Mouse (Mus musculus) layer of hippocampus, adult 2 months (tissue): ENCODE measurements at regions not wholly inside any gene's neighbourhood (a gene's known extent, or its start where the extent isn't known, plus 50 kb on each side); places are given as distances from the start of the nearest gene placed in this dataset.

Experiments used
- DNase-seq, 2 experiments: peaks; one replicate each; pipeline ENCODE4 v3.0.0; 2022; ENCODE audit warnings: low spot score in 2 of 2
- H3K27ac ChIP-seq: fragments of 200-600 bp; 2 replicates; pipeline ENCODE4 v1.8.1; 2022
- H3K4me3 ChIP-seq: fragments of 200-600 bp; 2 replicates; pipeline ENCODE4 v1.8.1; 2022; ENCODE audit warnings: mild to moderate bottlenecking
- CTCF ChIP-seq: fragments of 200-600 bp; conservative IDR thresholded peaks from 2 replicates; pipeline ENCODE4 v1.8.1; 2022; ENCODE audit warnings: antibody characterized with exemption, mild to moderate bottlenecking, moderate library complexity

GRCm38 (mm10) chr1:138771307-138772011, 76.9 kb downstream of the Lhx9 start:
- TF ChIP-seq CTCF = no peak
- no peak for DNase-seq
- no peak overlapping the region for H3K27ac ChIP-seq
- H3K4me3 ChIP-seq = no peak overlapping the region

GRCm38 (mm10) chr1:138762876-138763275, 85.5 kb downstream of the Lhx9 start:
- DNase-seq = no peak
- no peak for TF ChIP-seq CTCF
- Histone ChIP-seq H3K27ac (no peak overlapping the region), H3K4me3 (no peak overlapping the region)

- no peak for DNase-seq
- no peak for TF ChIP-seq CTCF
- H3K4me3 ChIP-seq = no peak overlapping the region
- H3K27ac ChIP-seq = no peak overlapping the region
These were observed 90.6 kb downstream of the Lhx9 start for GRCm38 (mm10) chr1:138757777-138758176.

- DNase-seq = no peak
- H3K27ac ChIP-seq = no peak overlapping the region
- no peak overlapping the region for H3K4me3 ChIP-seq
- TF ChIP-seq CTCF = no peak
These were observed 113.4 kb upstream of the Nek7 start for GRCm38 (mm10) chr1:138733308-138733707.

- Histone ChIP-seq H3K27ac (no peak overlapping the region), H3K4me3 (no peak overlapping the region)
- TF ChIP-seq CTCF = no peak
- no peak for DNase-seq
These were observed 111.1 kb upstream of the Nek7 start for GRCm38 (mm10) chr1:138731008-138731407.

GRCm38 (mm10) chr1:138729089-138729699, 109.3 kb upstream of the Nek7 start:
- TF ChIP-seq CTCF = no peak
- no peak for DNase-seq
- Histone ChIP-seq H3K27ac (no peak overlapping the region), H3K4me3 (no peak overlapping the region)

- H3K27ac ChIP-seq = no peak overlapping the region
- DNase-seq = no peak
- H3K4me3 ChIP-seq = no peak overlapping the region
- TF ChIP-seq CTCF = no peak
These were observed 100.8 kb upstream of the Nek7 start for GRCm38 (mm10) chr1:138720728-138721127.

GRCm38 (mm10) chr1:138719297-138719696, 99.4 kb upstream of the Nek7 start:
- Histone ChIP-seq H3K4me3 (no peak overlapping the region), H3K27ac (no peak overlapping the region)
- TF ChIP-seq CTCF = no peak
- no peak for DNase-seq

GRCm38 (mm10) chr1:138716991-138717390, 97.0 kb upstream of the Nek7 start:
- no peak for DNase-seq
- no peak overlapping the region for H3K27ac ChIP-seq
- no peak for TF ChIP-seq CTCF
- no peak overlapping the region for H3K4me3 ChIP-seq

GRCm38 (mm10) chr1:138715162-138715561, 95.2 kb upstream of the Nek7 start:
- TF ChIP-seq CTCF = peak; percentile 54
- Histone ChIP-seq H3K27ac (no peak overlapping the region), H3K4me3 (no peak overlapping the region)
- DNase-seq = no peak

- H3K27ac ChIP-seq = no peak overlapping the region
- TF ChIP-seq CTCF = no peak
- no peak overlapping the region for H3K4me3 ChIP-seq
- DNase-seq = no peak
These were observed 89.3 kb upstream of the Nek7 start for GRCm38 (mm10) chr1:138709229-138709608.

GRCm38 (mm10) chr1:138708507-138709228, 88.7 kb upstream of the Nek7 start:
- no peak overlapping the region for H3K4me3 ChIP-seq
- no peak for DNase-seq
- TF ChIP-seq CTCF = no peak
- H3K27ac ChIP-seq = no peak overlapping the region

GRCm38 (mm10) chr1:138707913-138708312, 88.0 kb upstream of the Nek7 start:
- Histone ChIP-seq H3K27ac (no peak overlapping the region), H3K4me3 (no peak overlapping the region)
- TF ChIP-seq CTCF = no peak
- no peak for DNase-seq
